Mouse (Mus musculus) layer of hippocampus, adult 9-11 months (tissue): ENCODE measurements around the gene Dmc1.

ENCODE experiments used
- DNase-seq: peaks from one replicate; pipeline ENCODE4 v3.0.0; 2022

The Dmc1 gene

GRCm38 (mm10) chr15:79559649-79560048, 45.3 kb downstream of the Dmc1 start:
- DNase-seq = no peak

GRCm38 (mm10) chr15:79552566-79552965, 52.3 kb downstream of the Dmc1 start:
- DNase-seq = no peak

- DNase-seq = no peak
Observed at GRCm38 (mm10) chr15:79548226-79548625, 56.7 kb downstream of the Dmc1 start.

- DNase-seq = no peak
Observed at GRCm38 (mm10) chr15:79547289-79547820, 57.6 kb downstream of the Dmc1 start.

- peak; percentile 97 for DNase-seq
Observed at GRCm38 (mm10) chr15:79546410-79547288, 58.3 kb downstream of the Dmc1 start, which contains the start of gene Ddx17. TSS of gene Ddx17 (minus strand) at chr15:79546741.

- peak; percentile 56 for DNase-seq
Observed at GRCm38 (mm10) chr15:79545921-79546399, 58.9 kb downstream of the Dmc1 start.

- no peak for DNase-seq
Observed at GRCm38 (mm10) chr15:79545496-79545895, 59.4 kb downstream of the Dmc1 start.

- no peak for DNase-seq
Observed at GRCm38 (mm10) chr15:79543968-79544367, 60.9 kb downstream of the Dmc1 start.

- DNase-seq = no peak
Observed at GRCm38 (mm10) chr15:79533796-79534195, 71.1 kb downstream of the Dmc1 start.

- no peak for DNase-seq
Observed at GRCm38 (mm10) chr15:79529935-79530334, 75.0 kb downstream of the Dmc1 start.

- no peak for DNase-seq
Observed at GRCm38 (mm10) chr15:79527991-79528639, 76.8 kb downstream of the Dmc1 start.

GRCm38 (mm10) chr15:79527192-79527591, 77.7 kb downstream of the Dmc1 start:
- DNase-seq = no peak

- DNase-seq = no peak
Observed at GRCm38 (mm10) chr15:79525979-79526768, 78.7 kb downstream of the Dmc1 start.

GRCm38 (mm10) chr15:79525564-79525963, 79.3 kb downstream of the Dmc1 start:
- no peak for DNase-seq

- no peak for DNase-seq
Observed at GRCm38 (mm10) chr15:79519400-79520220, 85.3 kb downstream of the Dmc1 start.

GRCm38 (mm10) chr15:79518571-79518970, 86.3 kb downstream of the Dmc1 start:
- DNase-seq = no peak

- DNase-seq = no peak
Observed at GRCm38 (mm10) chr15:79517710-79518109, 87.2 kb downstream of the Dmc1 start.

GRCm38 (mm10) chr15:79516171-79517096, 88.5 kb downstream of the Dmc1 start, which contains the start of gene Kdelr3:
TSS of gene Kdelr3 (plus strand) at chr15:79516411.
- no peak for DNase-seq

- DNase-seq = no peak
Observed at GRCm38 (mm10) chr15:79513940-79514339, 91.0 kb downstream of the Dmc1 start.

GRCm38 (mm10) chr15:79511553-79512320, 93.2 kb downstream of the Dmc1 start:
- DNase-seq = peak; percentile 78
